Mouse (Mus musculus) spleen, adult 2 months (tissue): ENCODE measurements at regions not wholly inside any gene's neighbourhood (a gene's known extent, or its start where the extent isn't known, plus 50 kb on each side); places are given as distances from the start of the nearest gene placed in this dataset.

ENCODE experiments used
- DNase-seq, 2 experiments: peaks; one replicate each; pipeline versions ENCODE4 v3.0.0 to v3.0.0-alpha.2; 2012 to 2021; ENCODE audit warnings: low spot score in 2 of 2, low read depth in 1 of 2
- H3K27ac ChIP-seq: fragments of 200-500 bp; 2 replicates; pipeline ENCODE4 v1.5.1; 2012; ENCODE audit warnings: low read length, inconsistent platforms; ENCODE audit not compliant: insufficient read depth
- H3K27me3 ChIP-seq: fragments of 200-500 bp; 2 replicates; pipeline ENCODE4 v1.6.1; 2012; ENCODE audit warnings: mild to moderate bottlenecking, moderate library complexity, low read length, inconsistent platforms; ENCODE audit not compliant: control insufficient read depth, insufficient read depth
- H3K36me3 ChIP-seq: fragments of 200-500 bp; 2 replicates; pipeline ENCODE4 v1.6.1; 2012; ENCODE audit warnings: mild to moderate bottlenecking, low read length, inconsistent platforms; ENCODE audit not compliant: control insufficient read depth, insufficient read depth
- H3K4me1 ChIP-seq: fragments of 200-500 bp; 2 replicates; pipeline ENCODE4 v1.6.1; 2011; ENCODE audit warnings: inconsistent platforms; ENCODE audit not compliant: control insufficient read depth, insufficient read depth, insufficient read length
- H3K4me3 ChIP-seq: fragments of 200-500 bp; 2 replicates; pipeline ENCODE4 v1.5.1; 2011; ENCODE audit warnings: mild to moderate bottlenecking, inconsistent platforms; ENCODE audit not compliant: insufficient read depth, insufficient read length; ENCODE audit errors: extremely low read depth
- CTCF ChIP-seq: fragments of 200-500 bp; IDR thresholded peaks from 2 replicates; pipeline ENCODE4 v1.5.1; 2011; ENCODE audit warnings: mild to moderate bottlenecking, inconsistent platforms; ENCODE audit not compliant: insufficient read depth, insufficient read length, insufficient replicate concordance; ENCODE audit errors: extremely low read depth
- POLR2A ChIP-seq: fragments of 200-500 bp; IDR thresholded peaks from 2 replicates; pipeline ENCODE4 v1.6.1; 2011; ENCODE audit warnings: low read depth, low read length, inconsistent platforms
- WGBS: fragments of 180-500 bp; shearing (Covaris S2); methylation state at CpG from one replicate; pipeline ENCODE4 v1.1.7; 2018; 5-methylcytosine and 5-hydroxymethylcytosine counted together

GRCm38 (mm10) chr5:112042236-112042635 is 210.1 kb downstream of the Cryba4 start:
- no peak overlapping the region for H3K4me3 ChIP-seq
- 81% methylated on average over 11 of the region's 11 CpGs for WGBS
- H3K36me3 ChIP-seq, result no peaks in the 10 kb centered on the region
- H3K27me3 ChIP-seq, result no peaks in the 10 kb centered on the region
- no peak for DNase-seq
- TF ChIP-seq CTCF, result no peak
- TF ChIP-seq POLR2A, result no peak
- H3K4me1 ChIP-seq, result no peaks in the 10 kb centered on the region
- H3K27ac ChIP-seq, result no peak overlapping the region

DNA sequence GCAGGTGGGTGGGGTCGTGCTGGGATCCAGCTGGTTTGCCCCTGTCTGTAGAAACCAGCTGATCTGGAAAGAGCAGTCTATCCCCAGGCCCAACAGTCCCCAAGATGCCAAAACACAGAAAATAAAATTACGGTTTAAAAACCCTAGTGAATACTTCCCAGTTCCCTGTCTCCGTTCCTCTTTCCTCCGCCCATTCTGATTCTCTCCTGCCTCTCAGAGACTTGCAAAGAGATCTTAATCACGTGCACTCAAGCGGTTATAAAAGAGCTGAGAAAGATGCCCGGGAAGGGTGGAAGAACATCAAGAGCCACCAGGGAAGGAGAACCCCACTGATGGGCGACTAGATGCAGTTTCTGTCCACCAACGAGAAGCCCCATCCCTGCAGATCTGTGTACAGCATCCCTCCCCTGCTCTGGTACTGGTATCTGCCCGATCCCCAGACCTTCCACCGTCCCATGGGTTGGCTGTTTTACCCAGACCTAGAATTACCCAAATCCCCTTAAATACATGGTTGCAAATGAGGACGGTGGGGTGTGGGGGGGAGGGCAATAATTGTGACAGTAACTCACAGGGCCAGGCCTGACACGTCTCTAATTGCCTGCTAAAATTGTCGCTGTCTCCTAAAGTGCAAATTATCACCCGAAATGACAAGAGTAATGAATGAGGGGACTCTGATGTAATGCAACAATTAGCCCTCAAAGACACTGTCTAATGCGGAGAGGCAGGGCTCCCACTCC is 202.1 kb downstream of the Cryba4 start:
- Histone ChIP-seq H3K27ac (no peak overlapping the region), H3K27me3 (no peaks in the 10 kb centered on the region), H3K4me1 (no peaks in the 10 kb centered on the region), H3K4me3 (no peak overlapping the region), H3K36me3 (no peaks in the 10 kb centered on the region)
- 39% methylated on average over 16 of the region's 16 CpGs for WGBS
- no peak for DNase-seq
- no peak for TF ChIP-seq POLR2A
- TF ChIP-seq CTCF, result no peak

DNA sequence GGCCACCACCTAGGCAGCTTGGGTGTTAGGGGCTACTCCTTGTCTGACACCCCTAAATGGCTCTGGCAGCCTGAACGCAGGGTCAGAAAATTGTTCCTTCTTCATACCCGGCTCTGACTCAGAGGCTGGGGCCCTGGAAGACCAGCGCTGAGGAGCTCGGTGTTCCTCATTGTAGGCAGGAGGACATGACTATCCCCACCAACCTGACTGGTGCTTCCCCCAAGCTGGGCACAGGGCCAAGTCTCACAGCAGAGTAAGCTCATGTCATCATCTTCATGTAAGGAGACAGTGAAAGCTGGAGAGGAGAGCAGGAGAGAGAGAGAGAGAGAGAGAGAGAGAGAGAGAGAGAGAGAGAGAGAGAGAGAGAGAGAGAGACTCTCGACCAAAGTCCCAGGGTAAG is 201.4 kb downstream of the Cryba4 start:
- H3K36me3 ChIP-seq, result no peaks in the 10 kb centered on the region
- no peak overlapping the region for H3K4me3 ChIP-seq
- TF ChIP-seq POLR2A (no peak), CTCF (no peak)
- no peak for DNase-seq
- 32% methylated on average over 5 of the region's 5 CpGs for WGBS
- no peaks in the 10 kb centered on the region for H3K27me3 ChIP-seq
- no peaks in the 10 kb centered on the region for H3K4me1 ChIP-seq
- H3K27ac ChIP-seq, result no peak overlapping the region

DNA sequence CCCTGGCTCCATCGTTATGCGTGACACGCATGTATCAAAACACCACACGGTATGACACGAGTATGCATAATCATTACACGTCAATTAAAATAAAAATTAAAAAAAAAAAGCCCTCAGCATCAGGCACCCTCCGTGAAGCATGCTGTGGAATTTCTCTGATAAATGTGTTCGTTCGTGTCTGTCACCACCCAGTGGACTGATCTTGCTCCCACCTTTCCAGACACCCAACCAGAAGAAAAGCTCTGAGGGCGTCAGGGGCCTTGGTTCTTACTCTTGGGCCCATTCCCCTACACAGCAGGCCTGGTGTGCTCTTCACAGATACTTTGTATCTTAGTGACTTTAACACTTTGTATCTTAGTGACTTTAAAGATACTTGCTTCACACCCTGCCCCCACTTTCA is 200.5 kb downstream of the Cryba4 start:
- TF ChIP-seq POLR2A, result no peak
- no peak for TF ChIP-seq CTCF
- Histone ChIP-seq H3K27me3 (no peaks in the 10 kb centered on the region), H3K36me3 (no peaks in the 10 kb centered on the region), H3K27ac (no peak overlapping the region), H3K4me3 (no peak overlapping the region), H3K4me1 (no peaks in the 10 kb centered on the region)
- WGBS, result 84% methylated on average over 10 of the region's 10 CpGs
- no peak for DNase-seq

DNA sequence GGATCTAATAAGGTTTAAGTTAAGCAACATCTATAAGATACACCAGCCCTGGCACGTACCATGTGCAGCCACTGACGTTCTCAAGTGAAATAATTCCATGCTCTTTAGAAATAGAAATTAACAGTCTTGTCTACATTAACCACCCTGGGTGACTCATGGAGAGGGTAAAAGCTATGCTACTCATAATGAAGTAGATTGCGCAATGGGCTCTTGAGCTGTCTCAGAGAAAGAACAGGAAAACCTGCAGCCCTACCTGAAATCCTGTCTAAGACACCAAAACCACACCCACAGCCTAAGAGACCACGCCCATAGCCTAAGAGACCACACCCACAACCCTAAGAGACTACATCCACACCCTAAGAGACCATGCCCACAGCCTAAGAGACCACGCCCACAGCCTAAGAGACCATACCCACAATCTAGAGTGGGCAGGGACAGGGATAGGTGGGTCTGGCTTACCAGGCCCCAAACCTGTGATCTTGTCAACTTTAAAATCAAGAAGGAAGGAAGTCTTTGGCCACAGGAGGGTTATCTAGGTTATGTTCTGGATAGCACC is 198.6 kb downstream of the Cryba4 start:
- Histone ChIP-seq H3K4me1 (no peaks in the 10 kb centered on the region), H3K27ac (no peak overlapping the region), H3K4me3 (no peak overlapping the region), H3K36me3 (no peaks in the 10 kb centered on the region), H3K27me3 (no peaks in the 10 kb centered on the region)
- no peak for DNase-seq
- TF ChIP-seq POLR2A, result no peak
- WGBS, result 72% methylated on average over 5 of the region's 5 CpGs

DNA sequence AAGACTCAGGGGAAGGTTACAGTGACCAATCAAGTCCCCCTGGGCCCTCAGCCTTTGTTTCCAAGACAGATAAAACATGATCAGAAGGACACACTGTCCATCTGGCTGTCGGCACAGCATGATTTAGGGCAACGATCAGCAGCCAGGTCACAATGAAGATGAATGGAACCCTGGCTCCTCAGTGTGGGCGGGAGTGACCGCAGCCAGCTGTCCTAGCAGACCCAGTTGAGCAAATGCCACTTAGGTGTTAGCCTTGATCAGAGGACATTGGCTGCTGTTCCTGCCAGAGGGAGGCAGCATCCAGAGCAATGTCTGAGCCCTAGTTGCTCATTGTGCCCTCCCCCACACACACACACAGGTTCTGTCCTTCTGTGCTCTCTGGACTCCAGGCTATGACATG is 197.3 kb downstream of the Cryba4 start:
- no peak for DNase-seq
- H3K4me3 ChIP-seq, result no peak overlapping the region
- H3K36me3 ChIP-seq, result no peaks in the 10 kb centered on the region
- no peak overlapping the region for H3K27ac ChIP-seq
- H3K27me3 ChIP-seq, result no peaks in the 10 kb centered on the region
- TF ChIP-seq CTCF (no peak), POLR2A (no peak)
- H3K4me1 ChIP-seq, result no peaks in the 10 kb centered on the region
- 58% methylated on average over 4 of the region's 4 CpGs for WGBS

GRCm38 (mm10) chr5:112069917-112070316 is 182.4 kb downstream of the Cryba4 start:
- no peak for TF ChIP-seq POLR2A
- no peak for TF ChIP-seq CTCF
- no peak overlapping the region for H3K27ac ChIP-seq
- H3K4me1 ChIP-seq, result no peaks in the 10 kb centered on the region
- no peak overlapping the region for H3K4me3 ChIP-seq
- no peak for DNase-seq
- no peaks in the 10 kb centered on the region for H3K36me3 ChIP-seq
- no peaks in the 10 kb centered on the region for H3K27me3 ChIP-seq
- WGBS, result 89% methylated on average over 13 of the region's 13 CpGs
